Mouse (Mus musculus) heart, adult 9 months (tissue): ENCODE measurements around the gene Zfp598.
"Not testable (repeated sequence)": the region's sequence is repeated elsewhere in the genome, so short reads cannot be mapped to it uniquely, and the experiment has no call there.

Experiments used
- DNase-seq, 2 experiments: peaks; one replicate each; pipeline ENCODE4 v3.0.0; 2022; ENCODE audit warnings: low spot score in 2 of 2

The Zfp598 gene

GRCm38 (mm10) chr17:24646381-24646780, 23.1 kb upstream of the Zfp598 start:
- DNase-seq, result peak in 1 of 2 experiments; percentile 59

- no peak for DNase-seq
Measured at GRCm38 (mm10) chr17:24647493-24647892, 22.0 kb upstream of the Zfp598 start.

GRCm38 (mm10) chr17:24648731-24649377, 20.6 kb upstream of the Zfp598 start:
- no peak for DNase-seq

GRCm38 (mm10) chr17:24649581-24650069, 19.9 kb upstream of the Zfp598 start:
- DNase-seq, result peak; percentile 76 to 82

- peak; percentile 60 to 67 for DNase-seq
Measured at GRCm38 (mm10) chr17:24650070-24650616, 19.3 kb upstream of the Zfp598 start, which contains the start of gene Slc9a3r2. TSS of gene Slc9a3r2 (minus strand) at chr17:24650327.

GRCm38 (mm10) chr17:24650766-24651165, 18.7 kb upstream of the Zfp598 start:
- no peak for DNase-seq

GRCm38 (mm10) chr17:24651835-24652234, 17.7 kb upstream of the Zfp598 start:
- DNase-seq, result no peak

- peak; percentile 54 to 75 for DNase-seq
Measured at GRCm38 (mm10) chr17:24653967-24654710, 15.3 kb upstream of the Zfp598 start.

- no peak for DNase-seq
Measured at GRCm38 (mm10) chr17:24654969-24655368, 14.5 kb upstream of the Zfp598 start.

GRCm38 (mm10) chr17:24658017-24658758, 11.3 kb upstream of the Zfp598 start, which contains the start of gene Npw:
TSS of gene Npw (minus strand) at chr17:24658457.
- DNase-seq, result no peak

GRCm38 (mm10) chr17:24667011-24667410, 2.5 kb upstream of the Zfp598 start:
- DNase-seq, result not testable (repeated sequence)

- DNase-seq, result peak in 1 of 2 experiments; percentile 55
Measured at GRCm38 (mm10) chr17:24667416-24667815, 2.1 kb upstream of the Zfp598 start.

GRCm38 (mm10) chr17:24669214-24669544, 308 bp upstream of the Zfp598 start:
- not testable (repeated sequence) for DNase-seq

- no peak for DNase-seq
Measured at GRCm38 (mm10) chr17:24670246-24670844, 858 bp downstream of the Zfp598 start.

GRCm38 (mm10) chr17:24671346-24671745, 1.9 kb downstream of the Zfp598 start:
- no peak for DNase-seq

GRCm38 (mm10) chr17:24672141-24672540, 2.7 kb downstream of the Zfp598 start:
- peak; percentile 64 to 74 for DNase-seq

- DNase-seq, result no peak
Measured at GRCm38 (mm10) chr17:24674277-24674676, 4.8 kb downstream of the Zfp598 start.

GRCm38 (mm10) chr17:24676187-24676586, 6.7 kb downstream of the Zfp598 start:
- DNase-seq, result peak in 1 of 2 experiments; percentile 56

- DNase-seq, result no peak
Measured at GRCm38 (mm10) chr17:24676877-24677276, 7.4 kb downstream of the Zfp598 start.

- no peak for DNase-seq
Measured at GRCm38 (mm10) chr17:24677500-24678080, 8.1 kb downstream of the Zfp598 start.

GRCm38 (mm10) chr17:24686514-24686913, 17.0 kb downstream of the Zfp598 start:
- no peak for DNase-seq
